Mouse (Mus musculus): ENCODE measurements around the gene Rap1b. TPM values are rescaled to one million over a fixed set of nuclear protein-coding genes. Genes with fewer than 3 reads are reported as not detected.

Rap1b gene
- total RNA-seq, 1 experiment: 49.6 TPM

DNA sequence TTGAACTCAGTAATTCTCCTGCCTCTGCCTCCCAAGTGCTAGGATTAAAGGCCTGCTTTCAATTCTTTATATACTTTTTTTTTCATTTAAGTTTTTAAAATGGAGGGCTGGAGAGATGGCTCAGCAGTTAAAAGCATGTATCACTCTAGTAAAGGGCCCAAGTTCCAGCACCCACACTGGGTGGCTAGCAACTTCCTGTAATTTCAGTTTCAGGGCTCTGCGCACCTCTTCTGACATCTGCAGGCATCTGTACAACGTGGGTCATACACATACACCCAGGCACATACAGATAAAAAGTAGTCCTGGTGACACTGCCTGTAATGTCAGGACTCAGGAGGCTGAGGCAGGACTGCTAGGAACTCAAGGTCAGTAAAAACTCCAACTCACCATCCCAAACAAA, 9.5 kb downstream of the Rap1b start:
- in situ Hi-C loops (cut with MboI; ENCODE audit: low sequenced_read_pairs in 2 of 2, unreplicated experiment in 2 of 2): no loop called here
- H3K4me3 ChIP-seq (ENCODE audit: insufficient read depth in 1 of 2, low read depth in 1 of 2, low read length in 2 of 2, poor library complexity in 1 of 2, severe bottlenecking in 1 of 2): no peak overlapping the region
- peaks cover 0 to 6% of the 10 kb centered on the region in 2 experiments; a peak in 1 of 4 replicates for H3K4me1 ChIP-seq (ENCODE audit: control insufficient read depth in 2 of 2, insufficient read depth in 2 of 2, low read length in 2 of 2, poor library complexity in 1 of 2)
- no peak for DNase-seq (ENCODE audit: low read depth, low spot score)
- no peak overlapping the region for H3K27ac ChIP-seq (ENCODE audit: insufficient read depth, low read depth, low read length, poor library complexity, severe bottlenecking)
- H3K36me3 ChIP-seq (ENCODE audit: control insufficient read depth, insufficient read depth, low read length, poor library complexity, severe bottlenecking): no peaks in the 10 kb centered on the region; the same call in 1 of the 2 replicates
- no peak overlapping the region for H3K9ac ChIP-seq (ENCODE audit: insufficient read depth, low read depth, low read length, poor library complexity, severe bottlenecking)
- H3K9me3 ChIP-seq (ENCODE audit: control insufficient read depth, insufficient read depth, low read depth, low read length): no peaks in the 10 kb centered on the region
- no peak for TF ChIP-seq HCFC1 (IDR thresholded peaks at IDR 0.05; ENCODE audit: borderline replicate concordance, insufficient read depth, low read length)
- TF ChIP-seq ZNF384 (IDR thresholded peaks at IDR 0.05; ENCODE audit: low read depth, low read length): no peak
- TF ChIP-seq ZC3H11A (IDR thresholded peaks at IDR 0.05; ENCODE audit: borderline replicate concordance, low read depth, low read length): no peak
- no peak for TF ChIP-seq MAFK (IDR thresholded peaks at IDR 0.05; ENCODE audit: insufficient read depth, low read depth, low read length)
- TF ChIP-seq CHD2 (IDR thresholded peaks at IDR 0.05; ENCODE audit: low read depth, low read length): no peak

DNA sequence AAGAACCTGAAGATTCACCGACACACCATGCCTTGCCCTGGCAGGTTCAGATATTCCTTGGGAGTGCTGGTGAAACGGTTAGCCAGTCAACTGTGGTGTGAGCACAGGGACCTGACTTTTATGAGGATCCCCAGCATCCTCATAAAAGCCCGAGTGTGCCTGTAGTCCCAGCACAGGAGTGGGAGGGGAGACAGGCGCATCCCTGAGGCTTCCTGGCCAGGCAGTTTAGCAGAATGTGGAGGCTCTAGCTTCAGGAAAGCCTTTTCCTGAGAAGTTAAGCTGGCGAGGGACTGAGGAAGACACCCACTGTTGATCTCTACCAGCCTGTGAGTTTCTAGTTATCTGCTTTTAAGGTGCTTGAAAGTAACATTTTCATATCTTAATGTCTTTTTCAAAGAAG, 10.4 kb downstream of the Rap1b start:
- Histone ChIP-seq H3K4me1 (ENCODE audit: control insufficient read depth in 2 of 2, insufficient read depth in 2 of 2, low read length in 2 of 2, poor library complexity in 1 of 2) (peaks cover 4 to 6% of the 10 kb centered on the region in 2 experiments; a peak in 2 of 4 replicates), H3K36me3 (ENCODE audit: control insufficient read depth, insufficient read depth, low read length, poor library complexity, severe bottlenecking) (no peaks in the 10 kb centered on the region; the same call in 1 of the 2 replicates), H3K4me3 (ENCODE audit: insufficient read depth in 1 of 2, low read depth in 1 of 2, low read length in 2 of 2, poor library complexity in 1 of 2, severe bottlenecking in 1 of 2) (no peak overlapping the region), H3K9ac (ENCODE audit: insufficient read depth, low read depth, low read length, poor library complexity, severe bottlenecking) (no peak overlapping the region), H3K9me3 (ENCODE audit: control insufficient read depth, insufficient read depth, low read depth, low read length) (no peaks in the 10 kb centered on the region), H3K27ac (ENCODE audit: insufficient read depth, low read depth, low read length, poor library complexity, severe bottlenecking) (no peak overlapping the region)
- in situ Hi-C loops (cut with MboI; ENCODE audit: low sequenced_read_pairs in 2 of 2, unreplicated experiment in 2 of 2): no loop called here
- TF ChIP-seq MAFK (IDR thresholded peaks at IDR 0.05; ENCODE audit: insufficient read depth, low read depth, low read length): no peak
- TF ChIP-seq CHD2 (IDR thresholded peaks at IDR 0.05; ENCODE audit: low read depth, low read length): no peak
- TF ChIP-seq ZNF384 (IDR thresholded peaks at IDR 0.05; ENCODE audit: low read depth, low read length): no peak
- TF ChIP-seq ZC3H11A (IDR thresholded peaks at IDR 0.05; ENCODE audit: borderline replicate concordance, low read depth, low read length): no peak
- no peak for TF ChIP-seq HCFC1 (IDR thresholded peaks at IDR 0.05; ENCODE audit: borderline replicate concordance, insufficient read depth, low read length)
- DNase-seq (ENCODE audit: low read depth, low spot score): no peak

DNA sequence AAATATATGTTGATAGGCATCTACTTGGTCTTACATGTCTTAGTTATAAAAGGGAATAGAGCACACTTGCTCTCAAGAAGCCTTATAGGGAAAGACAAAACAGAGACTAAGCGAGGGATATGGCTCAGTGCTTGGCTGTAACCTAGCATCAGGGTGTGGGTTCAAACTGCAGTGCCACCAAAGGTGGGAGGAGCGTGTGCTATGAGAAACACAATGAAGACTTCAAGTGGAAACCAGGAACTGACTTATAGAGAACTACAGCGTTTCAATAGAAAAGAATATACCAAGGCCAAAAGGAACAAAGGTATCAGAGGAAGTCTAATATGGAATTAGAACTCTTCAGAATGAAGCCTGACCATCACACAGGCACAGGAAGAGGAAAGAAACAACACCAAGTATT, 15.0 kb downstream of the Rap1b start:
- Histone ChIP-seq H3K27ac (ENCODE audit: insufficient read depth, low read depth, low read length, poor library complexity, severe bottlenecking) (no peak overlapping the region), H3K4me1 (ENCODE audit: control insufficient read depth in 2 of 2, insufficient read depth in 2 of 2, low read length in 2 of 2, poor library complexity in 1 of 2) (peaks cover 9 to 14% of the 10 kb centered on the region in 2 experiments; a peak in 3 of 4 replicates), H3K9me3 (ENCODE audit: control insufficient read depth, insufficient read depth, low read depth, low read length) (no peaks in the 10 kb centered on the region), H3K36me3 (ENCODE audit: control insufficient read depth, insufficient read depth, low read length, poor library complexity, severe bottlenecking) (no peaks in the 10 kb centered on the region; the same call in 1 of the 2 replicates), H3K4me3 (ENCODE audit: insufficient read depth in 1 of 2, low read depth in 1 of 2, low read length in 2 of 2, poor library complexity in 1 of 2, severe bottlenecking in 1 of 2) (no peak overlapping the region), H3K9ac (ENCODE audit: insufficient read depth, low read depth, low read length, poor library complexity, severe bottlenecking) (no peak overlapping the region)
- in situ Hi-C loops (cut with MboI; ENCODE audit: low sequenced_read_pairs in 2 of 2, unreplicated experiment in 2 of 2): no loop called here
- no peak for TF ChIP-seq CHD2 (IDR thresholded peaks at IDR 0.05; ENCODE audit: low read depth, low read length)
- TF ChIP-seq ZNF384 (IDR thresholded peaks at IDR 0.05; ENCODE audit: low read depth, low read length): no peak
- TF ChIP-seq ZC3H11A (IDR thresholded peaks at IDR 0.05; ENCODE audit: borderline replicate concordance, low read depth, low read length): no peak
- TF ChIP-seq HCFC1 (IDR thresholded peaks at IDR 0.05; ENCODE audit: borderline replicate concordance, insufficient read depth, low read length): no peak
- TF ChIP-seq MAFK (IDR thresholded peaks at IDR 0.05; ENCODE audit: insufficient read depth, low read depth, low read length): no peak
- no peak for DNase-seq (ENCODE audit: low read depth, low spot score)

DNA sequence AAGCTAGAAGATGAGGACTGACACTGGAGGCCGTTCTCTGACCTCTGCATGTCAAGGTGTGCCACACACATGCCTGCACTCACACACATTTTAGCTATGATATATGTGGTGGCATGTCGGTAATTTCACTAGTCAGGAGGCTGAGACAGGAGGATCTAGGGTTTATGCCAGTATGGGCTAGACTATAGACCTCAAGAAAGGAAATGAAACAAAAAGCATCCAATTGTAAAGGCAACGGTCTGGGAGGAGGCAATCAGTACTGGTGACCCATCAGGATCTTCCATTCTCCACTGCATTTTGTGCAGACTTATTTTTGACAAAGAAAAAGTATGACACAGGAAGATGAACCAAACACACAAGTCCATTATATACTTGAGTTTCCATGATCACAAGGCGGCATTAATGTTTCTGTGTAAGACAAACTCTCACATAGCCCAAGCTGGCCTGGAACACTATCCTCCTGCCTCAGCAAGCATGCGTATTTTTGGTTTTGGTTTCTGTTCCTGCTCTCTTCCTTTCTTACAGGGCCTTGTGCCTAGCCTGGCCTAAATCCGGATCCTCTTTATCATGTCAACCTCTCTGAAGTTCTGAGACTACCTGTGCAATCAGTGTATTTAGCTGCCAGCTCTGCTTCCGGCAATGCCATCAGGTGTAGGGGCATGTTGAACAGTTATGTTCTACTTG, 16.2 kb downstream of the Rap1b start:
- Histone ChIP-seq H3K4me3 (ENCODE audit: insufficient read depth in 1 of 2, low read depth in 1 of 2, low read length in 2 of 2, poor library complexity in 1 of 2, severe bottlenecking in 1 of 2) (no peak overlapping the region), H3K27ac (ENCODE audit: insufficient read depth, low read depth, low read length, poor library complexity, severe bottlenecking) (no peak overlapping the region), H3K9me3 (ENCODE audit: control insufficient read depth, insufficient read depth, low read depth, low read length) (no peaks in the 10 kb centered on the region), H3K4me1 (ENCODE audit: control insufficient read depth in 2 of 2, insufficient read depth in 2 of 2, low read length in 2 of 2, poor library complexity in 1 of 2) (peaks cover 9 to 12% of the 10 kb centered on the region in 2 experiments; a peak in 3 of 4 replicates), H3K9ac (ENCODE audit: insufficient read depth, low read depth, low read length, poor library complexity, severe bottlenecking) (no peak overlapping the region), H3K36me3 (ENCODE audit: control insufficient read depth, insufficient read depth, low read length, poor library complexity, severe bottlenecking) (no peaks in the 10 kb centered on the region; the same call in 1 of the 2 replicates)
- no peak for DNase-seq (ENCODE audit: low read depth, low spot score)
- no peak for TF ChIP-seq HCFC1 (IDR thresholded peaks at IDR 0.05; ENCODE audit: borderline replicate concordance, insufficient read depth, low read length)
- TF ChIP-seq MAFK (IDR thresholded peaks at IDR 0.05; ENCODE audit: insufficient read depth, low read depth, low read length): no peak
- TF ChIP-seq ZC3H11A (IDR thresholded peaks at IDR 0.05; ENCODE audit: borderline replicate concordance, low read depth, low read length): no peak
- no peak for TF ChIP-seq ZNF384 (IDR thresholded peaks at IDR 0.05; ENCODE audit: low read depth, low read length)
- TF ChIP-seq CHD2 (IDR thresholded peaks at IDR 0.05; ENCODE audit: low read depth, low read length): no peak
- in situ Hi-C loops (cut with MboI; ENCODE audit: low sequenced_read_pairs in 2 of 2, unreplicated experiment in 2 of 2): no loop called here
